Mouse (Mus musculus) embryonic stem cell, embryonic (primary cell): Measurements from ENCODE around the gene Gadd45gip1.

ENCODE experiments used
- CTCF ChIA-PET, 4 experiments: fragments of 300-600 bp in 2 of 4; fragments of 350-600 bp in 2 of 4; sonication (Branson Sonifier 250); formaldehyde crosslinking; loops; one replicate each; lab custom pipeline; 2022; ENCODE audit warnings: inconsistent platforms in 2 of 4; lab: Charles Lee
- POLR2A ChIA-PET, 4 experiments: fragments of 300-600 bp in 2 of 4; fragments of 350-600 bp in 2 of 4; sonication (Branson Sonifier 250); formaldehyde crosslinking; loops; one replicate each; lab custom pipeline; 2022; ENCODE audit warnings: antibody characterized with exemption in 4 of 4, inconsistent platforms in 1 of 4; lab: Charles Lee

Gene Gadd45gip1

DNA sequence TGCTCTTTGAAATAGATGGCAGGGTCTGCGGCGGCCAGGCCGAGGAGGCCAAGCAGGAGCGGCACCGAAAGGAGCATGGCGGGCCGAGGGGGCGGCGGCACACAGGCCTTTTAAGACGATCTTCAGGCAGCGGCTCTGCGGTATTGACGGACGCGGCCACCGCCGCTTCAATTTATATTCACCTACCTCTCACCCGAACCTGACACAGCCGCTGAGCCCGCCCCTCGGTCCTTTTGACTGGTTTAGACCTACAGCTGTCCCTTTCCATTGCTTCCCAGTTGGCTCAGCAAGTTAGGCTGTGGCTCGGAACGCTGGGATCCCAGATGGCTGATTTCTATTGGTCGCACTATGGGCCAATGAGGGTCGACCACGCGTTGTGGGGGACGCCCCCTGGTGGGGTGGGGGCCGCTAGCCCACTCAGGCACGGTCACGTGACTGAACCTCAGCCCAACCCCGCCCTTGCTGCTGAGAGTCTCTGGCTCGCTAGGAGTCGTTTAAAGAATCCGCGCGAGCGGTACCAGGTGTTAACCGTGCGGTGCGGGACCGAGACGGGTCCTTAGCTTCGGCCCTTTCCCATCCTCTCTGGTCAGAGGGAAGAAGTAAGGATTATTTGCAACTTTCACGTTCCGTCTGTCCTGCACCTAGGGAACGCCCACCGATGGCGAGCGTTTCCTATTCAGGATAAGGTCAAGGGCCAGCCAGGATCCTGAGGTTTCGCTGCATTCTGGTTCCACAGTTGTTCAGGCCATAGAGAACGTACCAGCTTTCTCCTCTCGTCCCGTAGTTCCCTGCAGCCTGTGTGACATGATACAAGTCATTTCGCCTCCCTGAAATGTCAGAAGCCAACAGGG, 15.6 kb downstream of the Gadd45gip1 start, which contains the start of gene Calr:
TSS of gene Calr (minus strand) at position 213 of the 851 bp plus-strand sequence.
- ChIA-PET POLR2A (interaction anchor here (0.5 to 26.4 kb wide), 185 partner anchors 8 to 781 kb away, joined by 3 to 705 read pairs (median 5); partner anchors contain the start of genes Farsa (in 4 of the 4), Syce2 (in 4 of the 4), Dhps (in 3 of the 4) and Dnase2a (in 3 of the 4)), CTCF (interaction anchor here (0.6 to 3.0 kb wide), 10 partner anchors 10 to 160 kb away, joined by 3 to 9 read pairs (median 4); partner anchors contain the start of genes Farsa (in 1 of the 4) and Nacc1 (in 1 of the 4))

GRCm38 (mm10) chr8:84847684-84848435, 16.5 kb downstream of the Gadd45gip1 start:
- CTCF ChIA-PET = interaction anchor here in 3 of 4 experiments (0.6 to 3.0 kb wide), 6 partner anchors 9 to 142 kb away, joined by 3 to 9 read pairs (median 5); partner anchors contain the start of genes Farsa (in 1 of the 3) and Syce2 (in 1 of the 3)
- POLR2A ChIA-PET = interaction anchor here (0.5 to 26.4 kb wide), 117 partner anchors 9 to 828 kb away, joined by 3 to 705 read pairs (median 7); partner anchors contain the start of genes Farsa (in 4 of the 4), Syce2 (in 4 of the 4), Gcdh (in 3 of the 4) and Dand5 (in 2 of the 4)

- POLR2A ChIA-PET = interaction anchor here (0.6 to 23.0 kb wide), 59 partner anchors 9 to 586 kb away, joined by 3 to 705 read pairs (median 5); partner anchors contain the start of genes Calr (in 4 of the 4), Rad23a (in 4 of the 4), Syce2 (in 4 of the 4) and Tnpo2 (in 3 of the 4)
Observed at GRCm38 (mm10) chr8:84856434-84856833, 25.1 kb downstream of the Gadd45gip1 start.

GRCm38 (mm10) chr8:84856864-84857441, 25.6 kb downstream of the Gadd45gip1 start, which contains the start of gene Farsa:
Farsa (plus strand) TSS chr8:84856989.
- ChIA-PET CTCF (interaction anchor here in 3 of 4 experiments (0.6 to 1.8 kb wide), 11 partner anchors 10 to 180 kb away, joined by 3 to 9 read pairs (median 3); partner anchors contain the start of genes Calr (in 1 of the 3), Dnase2a (in 1 of the 3), Syce2 (in 1 of the 3) and Tnpo2 (in 1 of the 3)), POLR2A (interaction anchor here (0.6 to 23.0 kb wide), 69 partner anchors 10 to 587 kb away, joined by 3 to 705 read pairs (median 4); partner anchors contain the start of genes Calr (in 4 of the 4), Rad23a (in 4 of the 4), Syce2 (in 4 of the 4) and Tnpo2 (in 3 of the 4))

More at GRCm38 (mm10) chr8:84856434-84856833, 25.1 kb downstream of the Gadd45gip1 start:
- CTCF ChIA-PET = interaction anchor here in 3 of 4 experiments (0.6 to 1.8 kb wide), 8 partner anchors 9 to 140 kb away, joined by 3 to 9 read pairs (median 4); partner anchors contain the start of genes Calr (in 1 of the 3) and Dnase2a (in 1 of the 3)

DNA sequence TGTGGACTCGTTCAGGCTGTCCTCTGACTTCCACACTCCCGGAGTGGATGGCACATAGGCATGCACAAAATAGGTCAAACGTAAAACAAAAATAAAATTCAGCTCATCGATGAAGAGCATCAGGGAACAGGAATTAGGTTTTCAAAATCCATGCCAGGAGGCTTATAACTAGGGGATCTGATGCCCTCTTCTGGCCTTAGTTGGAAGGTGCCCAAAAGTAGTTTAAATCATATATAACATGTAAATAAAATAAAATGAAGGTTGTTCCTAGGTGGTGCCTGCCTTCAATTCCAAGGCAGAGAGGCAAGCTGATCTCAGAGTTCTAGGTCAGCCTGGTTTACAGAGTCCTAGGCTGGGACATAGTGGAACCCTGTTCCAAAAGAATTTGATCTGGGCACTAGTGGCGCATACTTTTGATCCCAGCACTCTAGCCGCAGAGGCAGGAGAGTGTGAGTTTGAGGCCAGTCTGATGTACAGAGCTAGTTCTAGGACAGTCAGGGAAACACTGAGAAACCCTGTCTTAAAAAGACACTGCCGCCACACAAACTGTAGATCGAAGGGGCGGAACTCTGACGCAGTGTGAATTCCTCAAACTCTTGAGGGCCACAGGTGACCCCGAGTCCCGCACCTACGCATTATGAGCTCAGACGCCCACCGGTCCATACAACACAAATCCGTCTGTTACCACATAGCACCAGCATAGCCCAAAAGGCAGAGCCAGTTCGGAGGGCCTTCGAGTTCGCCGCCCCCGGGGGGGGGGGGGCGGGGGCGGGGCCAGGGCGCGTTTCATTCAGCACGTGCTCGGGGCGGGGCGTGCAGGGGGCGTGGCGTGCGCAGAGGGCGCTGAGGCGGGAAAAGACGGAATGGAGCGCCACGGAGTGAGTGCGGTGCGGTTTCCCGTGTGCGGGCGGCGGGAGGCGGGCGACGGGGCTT, 40.3 kb downstream of the Gadd45gip1 start, which contains the start of gene Syce2:
TSS of gene Syce2 (plus strand) at position 736 of the 933 bp plus-strand sequence.
- CTCF ChIA-PET = interaction anchor here in 3 of 4 experiments (0.6 to 2.7 kb wide), 18 partner anchors 8 to 508 kb away, joined by 3 to 18 read pairs (median 4); partner anchors contain the start of genes Farsa (in 1 of the 3), Gcdh (in 1 of the 3), Klf1 (in 1 of the 3) and Rad23a (in 1 of the 3)
- POLR2A ChIA-PET = interaction anchor here (0.7 to 23.0 kb wide), 58 partner anchors 7 to 1785 kb away, joined by 3 to 705 read pairs (median 5); partner anchors contain the start of genes Calr (in 4 of the 4), Farsa (in 4 of the 4), Gcdh (in 3 of the 4) and Rad23a (in 3 of the 4)

DNA sequence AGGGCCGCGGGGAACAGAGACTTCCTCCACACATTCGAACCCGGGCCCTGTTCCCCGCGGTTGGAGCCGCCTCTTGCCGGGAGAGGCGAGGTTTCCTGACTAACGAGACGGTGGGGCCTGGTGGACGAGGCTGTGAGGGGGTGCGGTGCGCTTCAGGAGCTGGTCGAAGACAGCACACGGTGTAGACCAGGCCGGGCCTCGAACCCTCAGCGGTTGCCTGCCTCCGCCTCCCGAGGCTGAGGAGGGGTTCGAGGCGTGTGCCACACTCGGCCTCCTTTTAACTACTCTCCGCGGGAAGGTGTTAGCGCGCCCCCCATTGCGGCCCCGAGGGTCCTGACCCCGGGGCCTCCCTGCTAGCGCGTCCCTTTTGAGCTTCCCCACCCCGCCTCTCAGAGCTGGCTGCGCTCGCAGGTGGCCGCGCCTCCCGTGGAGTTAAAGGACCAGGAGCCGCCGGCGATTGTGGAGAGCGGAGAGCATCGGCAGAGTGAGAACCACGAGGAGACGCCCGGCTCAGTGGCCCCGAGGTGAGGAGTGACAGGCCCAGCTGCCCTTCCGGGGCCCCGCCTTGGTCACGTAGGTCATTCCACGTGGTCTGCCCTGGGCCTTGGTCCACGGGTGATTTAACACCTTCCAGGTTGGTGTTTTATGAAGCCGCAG, 41.1 kb downstream of the Gadd45gip1 start:
- POLR2A ChIA-PET = interaction anchor here (0.7 to 23.0 kb wide), 47 partner anchors 8 to 426 kb away, joined by 3 to 705 read pairs (median 5); partner anchors contain the start of genes Calr (in 4 of the 4), Farsa (in 4 of the 4), Gcdh (in 3 of the 4) and Rad23a (in 3 of the 4)
- CTCF ChIA-PET = interaction anchor here in 3 of 4 experiments (0.9 to 2.7 kb wide), 13 partner anchors 9 to 169 kb away, joined by 3 to 18 read pairs (median 5); partner anchors contain the start of genes Farsa (in 1 of the 3), Gcdh (in 1 of the 3), Klf1 (in 1 of the 3) and Rad23a (in 1 of the 3)

- CTCF ChIA-PET = interaction anchor here in 3 of 4 experiments (1.3 to 2.7 kb wide), 6 partner anchors 10 to 57 kb away, joined by 5 to 18 read pairs (median 7); partner anchors contain the start of genes Gcdh (in 1 of the 3) and Klf1 (in 1 of the 3)
- POLR2A ChIA-PET = interaction anchor here (0.7 to 23.0 kb wide), 25 partner anchors 9 to 198 kb away, joined by 3 to 705 read pairs (median 11); partner anchors contain the start of genes Calr (in 3 of the 4), Farsa (in 2 of the 4), Gadd45gip1 (in 2 of the 4) and Gcdh (in 2 of the 4)
Observed at GRCm38 (mm10) chr8:84873016-84873415, 41.7 kb downstream of the Gadd45gip1 start.

GRCm38 (mm10) chr8:84874339-84874738, 43.0 kb downstream of the Gadd45gip1 start:
- CTCF ChIA-PET = no interaction called here
- POLR2A ChIA-PET = interaction anchor here in 2 of 4 experiments (1.0 to 23.0 kb wide), 8 partner anchors 9 to 41 kb away, joined by 3 to 705 read pairs (median 5); partner anchors contain the start of genes Calr (in 2 of the 2), Gadd45gip1 (in 2 of the 2), Rad23a (in 2 of the 2) and Gcdh (in 1 of the 2)

GRCm38 (mm10) chr8:84877297-84878035, 46.1 kb downstream of the Gadd45gip1 start:
- POLR2A ChIA-PET = interaction anchor here (0.7 to 3.2 kb wide), 24 partner anchors 12 to 194 kb away, joined by 3 to 12 read pairs (median 4); partner anchors contain the start of genes Calr (in 3 of the 4), Dhps (in 1 of the 4), Dnase2a (in 1 of the 4) and Farsa (in 1 of the 4)
- CTCF ChIA-PET = interaction anchor here in 2 of 4 experiments (0.7 to 1.5 kb wide), 4 partner anchors 26 to 168 kb away, joined by 3 to 6 read pairs (median 3); no protein-coding TSS in a partner anchor

DNA sequence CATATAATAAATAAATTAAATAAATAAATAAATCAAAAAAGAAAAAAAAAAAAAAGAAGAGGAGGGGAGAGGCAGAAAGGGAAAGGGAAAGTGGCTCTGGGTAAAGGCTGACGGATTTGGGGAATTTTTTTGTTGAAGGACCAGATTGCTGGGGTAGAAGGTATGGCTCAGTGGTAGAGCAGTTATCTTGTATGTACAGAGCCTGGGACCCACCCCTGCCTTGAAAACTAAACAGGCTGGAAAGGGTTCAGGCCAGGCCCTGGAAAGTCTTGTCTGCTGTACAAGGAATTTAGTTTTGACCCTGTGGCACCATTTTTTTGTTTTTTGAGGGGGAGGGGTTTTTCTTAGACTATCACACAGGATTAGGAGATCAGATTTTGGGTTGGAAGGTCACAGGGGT, 47.6 kb downstream of the Gadd45gip1 start:
- ChIA-PET POLR2A (interaction anchor here (0.6 to 3.2 kb wide), 11 partner anchors 9 to 1281 kb away, joined by 3 to 12 read pairs (median 4); partner anchors contain the start of genes Farsa (in 1 of the 4), Gcdh (in 1 of the 4) and Klf1 (in 1 of the 4)), CTCF (interaction anchor here in 1 of 4 experiments (1.5 kb wide), 1 partner anchor 24 kb away, joined by 6 read pairs; no protein-coding TSS in a partner anchor)

GRCm38 (mm10) chr8:84884728-84885127, 53.4 kb downstream of the Gadd45gip1 start:
- CTCF ChIA-PET = interaction anchor here in 1 of 4 experiments (1.4 kb wide), 1 partner anchor 18 kb away, joined by 3 read pairs; no protein-coding TSS in a partner anchor
- POLR2A ChIA-PET = interaction anchor here in 2 of 4 experiments (0.9 to 5.6 kb wide), 8 partner anchors 8 to 38 kb away, joined by 3 to 46 read pairs (median 20); partner anchors contain the start of genes Gcdh (in 2 of the 2), Calr (in 1 of the 2), Farsa (in 1 of the 2) and Syce2 (in 1 of the 2)
